Mouse (Mus musculus): ENCODE data around the gene Exoc6b. TPM values are rescaled to one million over a fixed set of nuclear protein-coding genes. Genes with fewer than 3 reads are reported as not detected.
"Not testable (repeated sequence)": the region's sequence is repeated elsewhere in the genome, so short reads cannot be mapped to it uniquely, and the experiment has no call there.

Gene Exoc6b
- polyA plus RNA-seq, 1 experiment from 2014 or later: 6.7 TPM

DNA sequence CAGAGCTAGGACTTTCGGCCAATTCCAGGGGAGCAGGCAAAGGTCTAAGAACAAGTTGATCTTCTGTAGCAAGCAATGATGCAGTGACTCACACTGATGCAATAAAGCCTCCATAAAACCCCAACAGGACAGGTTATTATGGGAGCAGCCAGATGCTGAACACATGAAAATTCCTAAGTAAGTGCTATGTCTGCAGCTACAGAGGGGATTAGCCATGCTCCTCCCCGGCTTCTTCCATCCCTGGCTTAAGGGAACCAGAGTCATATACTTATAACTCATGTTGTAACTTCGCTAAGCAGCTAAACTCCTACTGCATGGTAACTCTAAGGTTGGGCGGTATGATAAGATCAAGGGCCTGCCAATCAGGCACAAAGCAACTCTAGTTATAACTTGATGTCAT, 18.1 kb upstream of the Exoc6b start:
- Histone ChIP-seq H3K4me1 (replicated peaks; ENCODE audit: control insufficient read depth, insufficient read depth, low read length) (no peaks in the 10 kb centered on the region), H3K9me3 (ENCODE audit: control insufficient read depth) (no peaks in the 10 kb centered on the region), H3K4me3 (ENCODE audit: low read depth, low read length) (no peak overlapping the region), H3K36me3 (ENCODE audit: control insufficient read depth, insufficient read depth) (no peaks in the 10 kb centered on the region), H3K9ac (ENCODE audit: low read depth, low read length) (no peak overlapping the region), H3K27me3 (replicated peaks; ENCODE audit: control insufficient read depth, insufficient read depth, low read length) (no peaks in the 10 kb centered on the region), H3K27ac (ENCODE audit: low read depth, low read length) (no peak overlapping the region), H3K4me2 (replicated peaks; ENCODE audit: low read depth) (no peak overlapping the region)
- TF ChIP-seq CTCF (IDR thresholded peaks at IDR 0.05; ENCODE audit: low read depth): no peak
- 38% methylated on average over 4 of the region's 4 CpGs for WGBS
- ATAC-seq: peak; percentile 80

DNA sequence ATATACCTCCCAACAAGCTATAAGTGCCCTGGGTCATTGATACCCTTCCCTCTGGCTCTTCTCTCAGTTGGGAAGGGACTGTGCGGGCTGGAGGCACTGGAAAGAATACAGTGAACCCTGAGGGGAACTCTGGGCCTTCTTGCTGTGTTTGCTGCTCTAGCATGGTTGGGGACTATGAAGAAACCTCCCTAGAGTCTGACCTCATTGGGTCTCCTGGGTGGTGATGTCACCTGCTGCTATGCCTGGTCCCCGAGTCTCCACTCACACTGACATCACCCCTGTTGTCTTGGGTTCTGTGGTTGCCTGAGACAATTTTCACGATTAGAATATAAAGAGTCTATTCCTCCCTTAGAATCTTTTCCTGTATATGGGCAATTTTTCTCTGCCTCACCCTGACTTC, 17.3 kb upstream of the Exoc6b start:
- Histone ChIP-seq H3K9ac (ENCODE audit: low read depth, low read length) (no peak overlapping the region), H3K9me3 (ENCODE audit: control insufficient read depth) (no peaks in the 10 kb centered on the region), H3K4me1 (replicated peaks; ENCODE audit: control insufficient read depth, insufficient read depth, low read length) (no peaks in the 10 kb centered on the region), H3K36me3 (ENCODE audit: control insufficient read depth, insufficient read depth) (no peaks in the 10 kb centered on the region), H3K27me3 (replicated peaks; ENCODE audit: control insufficient read depth, insufficient read depth, low read length) (no peaks in the 10 kb centered on the region), H3K27ac (ENCODE audit: low read depth, low read length) (no peak overlapping the region), H3K4me3 (ENCODE audit: low read depth, low read length) (no peak overlapping the region), H3K4me2 (replicated peaks; ENCODE audit: low read depth) (no peak overlapping the region)
- WGBS: 79% methylated on average over 3 of the region's 3 CpGs
- no peak for TF ChIP-seq CTCF (IDR thresholded peaks at IDR 0.05; ENCODE audit: low read depth)
- ATAC-seq: no peak

DNA sequence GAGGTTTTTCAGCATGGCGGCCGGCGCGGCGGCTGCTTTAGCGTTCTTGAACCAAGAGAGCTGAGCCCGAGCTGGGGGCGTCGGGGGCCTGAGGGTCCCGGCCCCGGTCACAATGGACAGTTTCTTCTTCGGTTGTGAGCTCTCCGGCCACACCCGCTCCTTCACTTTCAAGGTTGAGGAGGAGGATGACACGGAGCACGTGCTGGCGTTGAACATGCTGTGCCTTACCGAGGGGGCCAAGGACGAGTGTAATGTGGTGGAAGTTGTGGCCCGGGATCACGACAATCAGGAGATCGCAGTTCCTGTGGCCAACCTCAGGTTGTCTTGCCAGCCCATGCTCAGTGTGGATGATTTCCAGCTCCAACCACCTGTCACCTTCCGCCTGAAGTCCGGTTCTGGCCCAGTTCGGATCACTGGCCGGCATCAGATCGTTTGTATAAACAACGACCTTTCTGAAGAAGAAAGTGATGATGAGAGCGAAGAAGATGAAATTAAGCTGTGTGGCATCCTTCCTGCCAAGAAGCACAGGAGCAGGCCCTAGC, 6.9 kb upstream of the Exoc6b start:
- 80% methylated on average over 29 of the region's 29 CpGs for WGBS
- not testable (repeated sequence) for ATAC-seq; H3K9me3 ChIP-seq (ENCODE audit: control insufficient read depth); H3K27me3 ChIP-seq (replicated peaks; ENCODE audit: control insufficient read depth, insufficient read depth, low read length); H3K9ac ChIP-seq (ENCODE audit: low read depth, low read length); H3K27ac ChIP-seq (ENCODE audit: low read depth, low read length); H3K4me2 ChIP-seq (replicated peaks; ENCODE audit: low read depth); H3K4me1 ChIP-seq (replicated peaks; ENCODE audit: control insufficient read depth, insufficient read depth, low read length); H3K4me3 ChIP-seq (ENCODE audit: low read depth, low read length); H3K36me3 ChIP-seq (ENCODE audit: control insufficient read depth, insufficient read depth)

DNA sequence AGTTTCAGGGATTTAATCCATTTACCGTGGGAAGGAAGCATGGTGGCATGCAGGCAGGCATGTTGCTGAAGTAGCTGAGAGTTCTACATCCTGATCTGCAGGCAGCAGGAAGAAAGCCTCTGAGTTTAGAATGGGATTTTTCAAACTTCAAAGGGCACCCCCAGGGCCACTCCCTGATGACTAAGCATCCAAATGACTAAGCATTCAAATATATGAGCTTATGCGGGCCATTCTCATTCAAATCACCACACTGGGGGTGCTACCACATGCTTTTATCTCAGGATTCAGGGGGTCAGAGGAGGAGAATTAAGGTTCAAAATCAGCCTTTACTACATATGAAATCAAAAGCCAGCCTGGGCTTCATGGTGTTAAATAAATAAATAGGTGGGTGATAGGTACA, 5.7 kb upstream of the Exoc6b start:
- no peak overlapping the region for H3K4me3 ChIP-seq (ENCODE audit: low read depth, low read length)
- no peak for ATAC-seq
- no peaks in the 10 kb centered on the region for H3K9me3 ChIP-seq (ENCODE audit: control insufficient read depth)
- no peak for TF ChIP-seq CTCF (IDR thresholded peaks at IDR 0.05; ENCODE audit: low read depth)
- no peak overlapping the region for H3K4me2 ChIP-seq (replicated peaks; ENCODE audit: low read depth)
- no peaks in the 10 kb centered on the region for H3K4me1 ChIP-seq (replicated peaks; ENCODE audit: control insufficient read depth, insufficient read depth, low read length)
- H3K36me3 ChIP-seq (ENCODE audit: control insufficient read depth, insufficient read depth): no peaks in the 10 kb centered on the region
- H3K9ac ChIP-seq (ENCODE audit: low read depth, low read length): no peak overlapping the region
- H3K27me3 ChIP-seq (replicated peaks; ENCODE audit: control insufficient read depth, insufficient read depth, low read length): no peaks in the 10 kb centered on the region
- 21% methylated on average over 2 of the region's 2 CpGs for WGBS
- no peak overlapping the region for H3K27ac ChIP-seq (ENCODE audit: low read depth, low read length)

DNA sequence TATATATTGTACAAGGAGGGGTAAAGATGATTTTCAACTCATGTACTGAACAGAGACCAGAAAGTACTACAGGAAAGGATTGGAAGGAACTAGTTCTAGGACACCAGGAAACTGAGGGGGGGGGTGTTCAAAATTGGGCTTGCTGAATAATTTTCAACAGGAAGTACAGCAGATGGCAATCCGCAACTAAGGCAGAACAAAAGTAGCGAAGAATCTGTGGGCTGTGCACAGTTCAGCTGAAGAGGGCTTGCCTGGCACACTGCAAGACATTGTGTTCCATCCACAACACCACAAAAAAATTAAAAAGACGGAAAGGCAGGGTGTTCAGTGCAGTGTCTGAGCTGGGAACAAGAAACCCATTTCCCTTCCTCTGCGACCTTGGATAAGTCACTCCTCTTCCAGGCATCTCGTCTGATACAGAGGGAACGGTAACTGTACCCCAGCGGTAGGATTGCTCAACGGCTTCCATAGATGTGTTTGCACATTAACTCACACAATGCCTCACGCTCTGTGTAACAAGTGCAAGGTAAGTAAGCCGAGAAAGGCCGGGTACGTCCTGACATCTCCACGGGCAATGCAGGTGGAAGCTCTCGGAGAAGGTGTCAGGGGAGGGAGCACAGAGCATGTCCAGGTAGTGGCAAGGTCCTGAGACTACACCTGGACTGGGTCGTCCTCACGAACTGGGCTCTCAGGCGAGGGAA, 841 bp downstream of the Exoc6b start:
- peak overlapping the region; percentile 90 for H3K4me3 ChIP-seq (ENCODE audit: low read depth, low read length)
- peak overlapping the region; percentile 93 for H3K4me2 ChIP-seq (replicated peaks; ENCODE audit: low read depth)
- H3K36me3 ChIP-seq (ENCODE audit: control insufficient read depth, insufficient read depth): no peaks in the 10 kb centered on the region
- H3K27ac ChIP-seq (ENCODE audit: low read depth, low read length): peak overlapping the region; percentile 78; the same call in 1 of the 2 replicates
- peak overlapping the region; percentile 79 for H3K9ac ChIP-seq (ENCODE audit: low read depth, low read length)
- H3K4me1 ChIP-seq (replicated peaks; ENCODE audit: control insufficient read depth, insufficient read depth, low read length): peaks cover 4% of the 10 kb centered on the region; the same call in 1 of the 2 replicates
- peak; percentile 53 for ATAC-seq
- H3K9me3 ChIP-seq (ENCODE audit: control insufficient read depth): no peaks in the 10 kb centered on the region
- WGBS: 4% methylated on average over 17 of the region's 17 CpGs
- H3K27me3 ChIP-seq (replicated peaks; ENCODE audit: control insufficient read depth, insufficient read depth, low read length): no peaks in the 10 kb centered on the region
- no peak for TF ChIP-seq CTCF (IDR thresholded peaks at IDR 0.05; ENCODE audit: low read depth)

DNA sequence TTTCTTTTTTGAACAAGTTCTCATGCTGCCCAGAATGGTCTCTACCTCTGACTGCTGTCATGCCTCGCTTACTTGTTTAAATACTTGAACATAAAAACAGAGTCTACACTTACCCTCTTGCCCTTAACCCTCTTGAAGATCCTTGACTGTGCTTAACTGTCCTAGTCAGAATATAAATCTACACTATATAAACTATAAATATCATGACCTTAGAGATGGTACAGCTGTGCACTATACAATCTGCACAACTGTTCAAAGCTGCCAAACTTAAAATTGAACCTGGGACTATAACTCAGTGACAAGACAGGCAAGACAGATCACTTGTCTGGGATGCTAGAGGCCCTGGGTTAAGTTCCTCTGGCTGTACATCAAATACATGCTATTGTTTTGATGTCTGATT, 11.7 kb downstream of the Exoc6b start:
- H3K4me1 ChIP-seq (replicated peaks; ENCODE audit: control insufficient read depth, insufficient read depth, low read length): no peaks in the 10 kb centered on the region
- no peak overlapping the region for H3K4me2 ChIP-seq (replicated peaks; ENCODE audit: low read depth)
- no peaks in the 10 kb centered on the region for H3K9me3 ChIP-seq (ENCODE audit: control insufficient read depth)
- no peak overlapping the region for H3K27ac ChIP-seq (ENCODE audit: low read depth, low read length)
- no peaks in the 10 kb centered on the region for H3K36me3 ChIP-seq (ENCODE audit: control insufficient read depth, insufficient read depth)
- no peak overlapping the region for H3K9ac ChIP-seq (ENCODE audit: low read depth, low read length)
- no peak for ATAC-seq
- WGBS: 72% methylated on average over 1 of the region's 1 CpGs
- no peaks in the 10 kb centered on the region for H3K27me3 ChIP-seq (replicated peaks; ENCODE audit: control insufficient read depth, insufficient read depth, low read length)
- TF ChIP-seq CTCF (IDR thresholded peaks at IDR 0.05; ENCODE audit: low read depth): no peak
- no peak overlapping the region for H3K4me3 ChIP-seq (ENCODE audit: low read depth, low read length)
